Mouse (Mus musculus) myocyte (in vitro differentiated cells): ENCODE data around the gene Gm6793. TPM values are rescaled to one million over a fixed set of nuclear protein-coding genes. Genes with fewer than 3 reads are reported as not detected.

ENCODE experiments used
- H3K27me3 ChIP-seq: one replicate; pipeline ENCODE4 v1.6.1; 2011; ENCODE audit not compliant: control insufficient read depth, insufficient read depth, insufficient read length
- H3K36me3 ChIP-seq: one replicate; pipeline ENCODE4 v1.6.1; 2011; ENCODE audit not compliant: control insufficient read depth, insufficient read depth
- H3K4me2 ChIP-seq: one replicate; pipeline ENCODE4 v1.6.1; 2011; ENCODE audit warnings: low read depth, control low read depth
- H3K4me3 ChIP-seq: one replicate; pipeline ENCODE4 v1.5.1; 2011; ENCODE audit warnings: mild to moderate bottlenecking, control low read depth, moderate library complexity
- H3K79me2 ChIP-seq: one replicate; pipeline ENCODE4 v1.6.1; 2011; ENCODE audit not compliant: control insufficient read depth, insufficient read depth
- H3ac ChIP-seq: one replicate; pipeline ENCODE4 v1.6.1; 2011; ENCODE audit not compliant: control insufficient read depth, insufficient read length
- CEBPB ChIP-seq: IDR thresholded peaks from 2 replicates; pipeline ENCODE4 v1.6.1; 2011; ENCODE audit warnings: mild to moderate bottlenecking, moderate library complexity; ENCODE audit not compliant: poor library complexity, insufficient read depth, severe bottlenecking
- E2F4 ChIP-seq: IDR thresholded peaks from one replicate; pipeline ENCODE4 v1.6.1; 2011; ENCODE audit warnings: mild to moderate bottlenecking, control low read depth, moderate library complexity; ENCODE audit not compliant: insufficient read depth
- MAX ChIP-seq: IDR thresholded peaks from one replicate; pipeline ENCODE4 v1.6.1; 2011; ENCODE audit warnings: low read depth, mild to moderate bottlenecking, control low read depth
- MYOD1 ChIP-seq, 3 experiments: IDR thresholded peaks; one replicate each; pipeline ENCODE4 v1.6.1; 2011; ENCODE audit warnings: control low read depth in 2 of 3, low read depth in 2 of 3, mild to moderate bottlenecking in 2 of 3, moderate library complexity in 1 of 3; ENCODE audit not compliant: insufficient read length in 2 of 3, control insufficient read depth in 1 of 3
- MYOG ChIP-seq, 3 experiments: IDR thresholded peaks; one replicate each; pipeline ENCODE4 v1.6.1; 2011; ENCODE audit warnings: control low read depth in 2 of 3, low read depth in 2 of 3, mild to moderate bottlenecking in 2 of 3; ENCODE audit not compliant: insufficient read length in 2 of 3, control insufficient read depth in 1 of 3, insufficient read depth in 1 of 3
- POLR2A ChIP-seq: IDR thresholded peaks from one replicate; pipeline ENCODE4 v1.6.1; 2011; ENCODE audit warnings: low read depth, mild to moderate bottlenecking, control low read depth, moderate library complexity; ENCODE audit not compliant: insufficient read length
- POLR2AphosphoS2 ChIP-seq: IDR thresholded peaks from one replicate; pipeline ENCODE4 v1.6.1; 2011; ENCODE audit warnings: low read depth, control low read depth; ENCODE audit not compliant: insufficient read length
- REST ChIP-seq: IDR thresholded peaks from one replicate; pipeline ENCODE4 v1.6.1; 2011; ENCODE audit warnings: mild to moderate bottlenecking, control low read depth, moderate library complexity; ENCODE audit not compliant: insufficient read depth, insufficient read length
- SRF ChIP-seq: IDR thresholded peaks from one replicate; pipeline ENCODE4 v1.6.1; 2011; ENCODE audit warnings: low read depth; ENCODE audit not compliant: control insufficient read depth, insufficient read length
- TCF12 ChIP-seq: IDR thresholded peaks from one replicate; pipeline ENCODE4 v1.6.1; 2011; ENCODE audit warnings: mild to moderate bottlenecking, control low read depth; ENCODE audit not compliant: poor library complexity, insufficient read depth, severe bottlenecking
- TCF3 ChIP-seq: IDR thresholded peaks from one replicate; pipeline ENCODE4 v1.6.1; 2011; ENCODE audit warnings: low read depth, control low read depth; ENCODE audit not compliant: insufficient read length
- USF1 ChIP-seq: IDR thresholded peaks from one replicate; pipeline ENCODE4 v1.6.1; 2011; ENCODE audit warnings: low read depth, mild to moderate bottlenecking, control low read depth, moderate library complexity
- polyA plus RNA-seq: library from polyadenylated mRNA; unstranded; fragments of >200 nt; fragmentation: generic; extraction: Trizol; gene quantifications from one replicate; pipeline ENCODE4 v1.2.1, GENCODE M21; 2012; ENCODE audit warnings: missing spikeins

Gm6793 gene
- 0.23 TPM for polyA plus RNA-seq

DNA sequence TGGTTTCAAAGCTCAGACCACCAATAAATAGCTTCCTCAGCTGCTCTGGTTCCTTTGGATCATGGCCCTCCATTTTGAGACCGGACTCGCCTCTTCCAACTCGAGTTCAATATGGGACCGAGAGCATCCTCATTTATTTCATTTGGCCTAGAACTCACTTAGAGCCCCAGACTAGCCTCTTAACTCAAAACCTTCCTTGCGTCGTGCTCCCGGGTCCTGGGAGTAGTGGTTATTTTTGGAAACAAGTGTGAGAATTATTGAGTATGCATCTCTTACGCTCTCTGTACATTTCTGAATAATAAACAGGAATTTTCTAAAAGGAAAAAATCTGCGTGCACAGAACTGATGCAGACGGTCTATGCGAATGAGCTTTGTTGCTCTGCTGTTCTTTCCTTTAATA, at the start of gene Gm6793:
Gene Gm6793, minus strand, starts transcription at position 101 of the 400 bp plus-strand sequence.
- peaks cover 23% of the 10 kb centered on the region for H3K36me3 ChIP-seq

DNA sequence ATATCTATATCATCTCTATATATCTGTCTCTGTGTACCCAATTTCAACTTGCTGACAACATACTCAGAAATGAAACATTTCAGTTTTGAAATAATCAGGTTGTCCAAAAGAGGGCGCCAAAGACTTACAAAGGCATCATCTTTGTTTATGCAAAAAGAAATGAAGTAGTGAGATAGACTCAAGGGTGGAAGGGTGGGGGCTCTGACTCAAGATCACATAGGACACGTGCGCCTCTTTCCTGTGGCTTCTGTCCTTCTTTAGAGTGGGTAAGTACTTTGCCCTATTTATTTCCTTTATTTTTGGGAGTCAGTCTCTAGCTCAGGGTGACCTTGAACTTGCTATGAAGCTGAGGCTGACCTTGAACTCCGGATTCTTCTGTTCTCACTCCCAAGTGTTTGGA, 46.5 kb upstream of the Gm6793 start:
- TF ChIP-seq MAX (no peak), MYOG (IDR thresholded peaks at IDR 0.05; ENCODE audit: control insufficient read depth in 1 of 3, insufficient read depth in 1 of 3, insufficient read length in 2 of 3, low read depth in 2 of 3) (no peak)
- Histone ChIP-seq H3K27me3 (no peaks in the 10 kb centered on the region), H3K4me2 (no peak overlapping the region), H3K36me3 (no peaks in the 10 kb centered on the region), H3K79me2 (no peaks in the 10 kb centered on the region), H3K4me3 (no peak overlapping the region), H3ac (no peak overlapping the region)

More for the DNA sequence above, at the start of gene Gm6793:
- H3K4me3 ChIP-seq, result no peak within 1 kb of the TSS
- no peak within 1 kb of the TSS for H3K4me2 ChIP-seq
- TF ChIP-seq REST (no peak), CEBPB (no peak), TCF12 (no peak)
- peaks cover 27% of the 10 kb centered on the region for H3K79me2 ChIP-seq
- no peaks in the 10 kb centered on the region for H3K27me3 ChIP-seq
- H3ac ChIP-seq, result no peak within 1 kb of the TSS

DNA sequence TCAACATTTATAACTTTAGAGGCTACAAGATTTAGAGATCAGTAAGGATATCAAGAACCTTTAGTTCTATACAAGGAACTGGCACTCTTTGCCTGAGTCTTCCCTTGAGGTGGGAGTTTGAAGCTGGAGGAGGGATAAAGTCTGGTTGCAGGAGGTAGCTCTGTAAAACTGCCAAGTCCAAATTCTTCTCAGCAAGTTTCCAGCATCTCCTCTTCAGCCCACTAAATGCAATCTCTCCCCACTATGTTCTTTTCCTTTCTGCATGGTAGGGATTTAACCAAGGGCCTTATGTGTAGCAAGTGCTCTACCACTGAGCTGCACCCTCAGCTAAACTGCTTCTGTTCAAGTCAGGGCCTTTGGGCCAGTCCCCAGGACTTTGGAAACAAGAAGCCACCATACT, 39.6 kb upstream of the Gm6793 start:
- Histone ChIP-seq H3K27me3 (peaks cover 11% of the 10 kb centered on the region), H3ac (no peak overlapping the region), H3K79me2 (no peaks in the 10 kb centered on the region), H3K4me3 (no peak overlapping the region), H3K4me2 (no peak overlapping the region), H3K36me3 (no peaks in the 10 kb centered on the region)
- TF ChIP-seq POLR2A, result no peak
- no peak for TF ChIP-seq MYOD1 (IDR thresholded peaks at IDR 0.05; ENCODE audit: control insufficient read depth in 1 of 3, insufficient read length in 2 of 3, low read depth in 2 of 3)

DNA sequence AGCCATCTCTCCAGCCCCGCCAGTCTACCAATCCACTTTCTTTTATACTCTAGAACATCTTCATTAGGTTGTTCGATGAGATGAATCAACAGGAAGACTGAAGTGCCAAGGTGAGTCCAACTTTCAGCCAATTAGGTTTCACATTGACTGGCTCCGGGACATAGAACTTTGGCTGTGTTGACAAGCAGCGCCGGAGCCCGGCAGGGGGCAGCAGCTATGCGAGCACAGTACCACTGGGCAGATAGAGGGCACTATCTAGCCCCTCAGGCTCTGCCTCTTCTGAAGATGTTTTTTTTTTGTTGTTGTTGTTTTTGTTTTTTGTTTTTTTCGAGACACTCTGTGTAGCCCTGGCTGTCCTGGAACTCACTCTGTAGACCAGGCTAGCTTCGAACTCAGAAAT, 36.7 kb upstream of the Gm6793 start:
- Histone ChIP-seq H3ac (no peak overlapping the region), H3K27me3 (peaks cover 11% of the 10 kb centered on the region), H3K4me3 (no peak overlapping the region), H3K36me3 (no peaks in the 10 kb centered on the region), H3K79me2 (no peaks in the 10 kb centered on the region), H3K4me2 (no peak overlapping the region)
- TF ChIP-seq CEBPB (no peak), TCF3 (no peak), E2F4 (no peak), MYOG (IDR thresholded peaks at IDR 0.05; ENCODE audit: control insufficient read depth in 1 of 3, insufficient read depth in 1 of 3, insufficient read length in 2 of 3, low read depth in 2 of 3) (no peak), TCF12 (no peak), POLR2A (no peak), USF1 (no peak), MYOD1 (IDR thresholded peaks at IDR 0.05; ENCODE audit: control insufficient read depth in 1 of 3, insufficient read length in 2 of 3, low read depth in 2 of 3) (no peak), SRF (no peak), REST (no peak), POLR2AphosphoS2 (no peak), MAX (no peak)

DNA sequence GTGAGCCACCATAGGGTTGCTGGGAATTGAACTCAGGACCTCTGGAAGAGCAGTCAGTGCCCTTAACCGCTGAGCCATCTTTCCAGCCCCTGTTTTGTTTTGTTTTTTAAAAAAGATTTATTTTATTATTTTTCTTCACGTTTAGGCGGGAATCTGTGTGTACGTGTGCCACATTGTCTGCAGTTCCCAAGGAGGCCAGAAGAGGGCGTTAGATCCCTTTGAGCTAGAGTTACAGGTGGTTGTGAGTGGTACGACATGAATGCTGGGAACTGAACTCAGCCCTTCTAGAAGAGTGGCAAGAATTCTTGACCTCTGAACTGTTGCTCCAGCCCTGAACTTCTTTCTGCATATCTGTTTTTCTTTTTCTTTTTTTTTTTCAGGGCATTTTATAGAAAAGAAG, 35.1 kb upstream of the Gm6793 start:
- Histone ChIP-seq H3K4me3 (no peak overlapping the region), H3K27me3 (peaks cover under 1% of the 10 kb centered on the region), H3ac (no peak overlapping the region), H3K79me2 (no peaks in the 10 kb centered on the region), H3K4me2 (no peak overlapping the region), H3K36me3 (no peaks in the 10 kb centered on the region)
- no peak for TF ChIP-seq MYOD1 (IDR thresholded peaks at IDR 0.05; ENCODE audit: control insufficient read depth in 1 of 3, insufficient read length in 2 of 3, low read depth in 2 of 3)
- no peak for TF ChIP-seq POLR2AphosphoS2
- no peak for TF ChIP-seq USF1
- no peak for TF ChIP-seq REST
- no peak for TF ChIP-seq TCF12
- no peak for TF ChIP-seq SRF
- TF ChIP-seq TCF3, result no peak
- TF ChIP-seq CEBPB, result no peak
- no peak for TF ChIP-seq MYOG (IDR thresholded peaks at IDR 0.05; ENCODE audit: control insufficient read depth in 1 of 3, insufficient read depth in 1 of 3, insufficient read length in 2 of 3, low read depth in 2 of 3)
- TF ChIP-seq MAX, result no peak
- TF ChIP-seq E2F4, result no peak
- TF ChIP-seq POLR2A, result no peak

DNA sequence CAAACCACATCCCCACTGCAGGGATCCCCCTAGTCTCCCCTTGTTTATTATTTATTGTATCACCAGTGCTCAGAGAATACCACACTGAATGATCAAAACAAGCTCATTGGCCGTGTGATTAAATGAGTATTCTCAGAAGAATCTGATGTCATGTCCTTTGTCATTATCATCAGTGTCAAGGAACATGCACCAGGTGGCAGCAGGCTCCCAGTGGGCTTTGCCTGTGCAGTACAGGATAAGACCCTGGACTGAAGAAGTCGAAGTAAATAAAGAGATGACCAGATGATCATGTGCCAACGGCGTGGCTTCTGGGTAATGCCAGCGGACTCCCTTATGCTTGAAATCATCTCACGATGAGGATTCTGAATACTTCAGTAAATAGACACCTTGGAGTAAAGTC, 33.5 kb upstream of the Gm6793 start:
- H3K4me3 ChIP-seq, result no peak overlapping the region
- no peaks in the 10 kb centered on the region for H3K27me3 ChIP-seq
- H3ac ChIP-seq, result no peak overlapping the region
- TF ChIP-seq POLR2A (no peak), REST (no peak)
- H3K4me2 ChIP-seq, result no peak overlapping the region
- no peaks in the 10 kb centered on the region for H3K79me2 ChIP-seq
- no peaks in the 10 kb centered on the region for H3K36me3 ChIP-seq
